Mouse (Mus musculus): ENCODE data around the gene Sult2b1.

DNA sequence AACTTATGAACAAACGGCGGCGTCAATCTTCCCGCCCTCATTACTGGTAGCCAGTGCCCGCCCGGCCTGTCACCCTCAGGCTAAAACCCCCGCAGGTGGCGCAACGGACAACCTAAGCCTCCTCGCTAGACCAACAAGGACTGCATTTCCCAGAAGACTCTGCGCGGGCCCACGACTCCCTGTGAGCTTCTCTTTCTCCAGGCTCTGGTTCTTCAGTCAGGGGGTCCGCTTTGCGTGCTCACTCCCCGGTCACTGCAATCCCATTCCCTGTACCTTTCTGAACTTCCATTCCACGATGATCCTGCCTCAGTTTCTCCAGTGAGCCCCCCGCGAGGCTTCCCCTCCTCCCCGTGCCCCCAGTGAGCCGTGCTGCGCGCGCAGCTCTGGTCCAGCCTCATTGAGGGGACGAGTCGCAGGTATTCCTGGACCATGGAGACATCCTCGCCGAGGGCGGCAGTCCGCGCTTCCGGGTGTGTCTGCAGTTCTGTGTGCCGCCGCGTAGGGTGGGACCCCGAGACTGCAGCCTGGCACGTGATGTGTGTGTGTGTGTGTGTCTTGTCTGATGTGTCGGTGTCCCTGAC is 868 bp downstream of the Sult2b1 start, which contains the start of gene Lmtk3:
- no peak for TF ChIP-seq CTCF (IDR thresholded peaks at IDR 0.05; ENCODE audit: insufficient read depth, low read length)
- TF ChIP-seq POLR2A (IDR thresholded peaks at IDR 0.05; ENCODE audit: borderline replicate concordance, extremely low read depth, low read depth, low read length), result no peak
